Mouse (Mus musculus) hindbrain, postnatal 0 days (tissue): ENCODE measurements around the gene Gm2026. TPM values are rescaled to one million over a fixed set of nuclear protein-coding genes. Genes with fewer than 3 reads are reported as not detected.
"Not testable (repeated sequence)": the region's sequence is repeated elsewhere in the genome, so short reads cannot be mapped to it uniquely, and the experiment has no call there.

Experiments
- ATAC-seq: fragments of 200-750 bp; cut with Nextera tagmentation; 2 replicates; pipeline ENCODE4 v1.8.0; 2017; ENCODE audit warnings: mild to moderate bottlenecking, moderate TSS enrichment, moderate library complexity
- DNase-seq: peaks from one replicate; pipeline ENCODE4 v3.0.0-alpha.2; 2015; ENCODE audit warnings: low spot score
- H3K27ac ChIP-seq: fragments of 300-500 bp; sonication (generic); 2 replicates; pipeline ENCODE4 v1.5.1; 2014; ENCODE audit warnings: mild to moderate bottlenecking
- H3K27me3 ChIP-seq: fragments of 300-500 bp; sonication (generic); 2 replicates; pipeline ENCODE4 v1.6.1; 2014; ENCODE audit warnings: low read length, mixed read lengths; ENCODE audit not compliant: insufficient read depth
- H3K36me3 ChIP-seq: fragments of 300-500 bp; sonication (generic); 2 replicates; pipeline ENCODE4 v1.6.1; 2014; ENCODE audit warnings: low read length, mixed read lengths; ENCODE audit not compliant: insufficient read depth
- H3K4me1 ChIP-seq: fragments of 300-500 bp; sonication (generic); 2 replicates; pipeline ENCODE4 v1.6.1; 2014; ENCODE audit warnings: antibody characterized with exemption, low read length, mixed read lengths; ENCODE audit not compliant: insufficient read depth
- H3K4me2 ChIP-seq: fragments of 300-500 bp; sonication (generic); 2 replicates; pipeline ENCODE4 v1.6.1; 2014; ENCODE audit warnings: low read depth, mild to moderate bottlenecking, low read length, moderate library complexity, mixed read lengths
- H3K4me3 ChIP-seq: fragments of 300-500 bp; sonication (generic); 2 replicates; pipeline ENCODE4 v1.5.1; 2014; ENCODE audit warnings: low read length
- H3K9ac ChIP-seq: fragments of 300-500 bp; sonication (generic); replicated peaks from 2 replicates; pipeline ENCODE4 v1.6.1; 2014; ENCODE audit warnings: mild to moderate bottlenecking, low read length, moderate library complexity, mixed read lengths
- H3K9me3 ChIP-seq: fragments of 300-500 bp; sonication (generic); 2 replicates; pipeline ENCODE4 v1.6.1; 2016; ENCODE audit warnings: low read length, mixed read lengths
- WGBS: fragments of 180-500 bp; shearing (Covaris S2); extraction: QIAGEN DNeasy Blood & Tissue Kit; methylation state at CpG from one replicate; pipeline ENCODE4 v1.1.7; 2014; 5-methylcytosine and 5-hydroxymethylcytosine counted together
- polyA plus RNA-seq: library from polyadenylated mRNA; unstranded; fragments of >200 nt; fragmentation: Nextera tagmentation; extraction: Ambion mirVana; gene quantifications from 2 replicates; pipeline ENCODE4 v1.2.1, GENCODE M21; 2015
- total RNA-seq: library from RNA; depleted of rRNA; stranded (reverse); fragments of >200 nt; gene quantifications from 2 replicates; pipeline ENCODE4 v1.2.3, GENCODE M21; 2014; rRNA removed

The Gm2026 gene
- total RNA-seq (9.6 and 15.8 TPM in 2 replicates), polyA plus RNA-seq (19.7 and 22.8 TPM in 2 replicates)

GRCm38 (mm10) chr2:175965031-175965430, at the start of gene Gm2026:
Gm2026 (plus strand) TSS chr2:175965331.
- not testable (repeated sequence) for H3K9me3 ChIP-seq, H3K27me3 ChIP-seq, H3K9ac ChIP-seq, H3K27ac ChIP-seq, H3K36me3 ChIP-seq, H3K4me2 ChIP-seq, ATAC-seq, H3K4me3 ChIP-seq, DNase-seq, H3K4me1 ChIP-seq
- WGBS = no CpG with 5 or more reads among the region's 4 CpGs

- H3K9me3 ChIP-seq, H3K4me1 ChIP-seq, H3K27me3 ChIP-seq, H3K4me3 ChIP-seq, DNase-seq, ATAC-seq, H3K27ac ChIP-seq, H3K4me2 ChIP-seq, H3K36me3 ChIP-seq, H3K9ac ChIP-seq: not testable (repeated sequence)
- WGBS = no CpG with 5 or more reads among the region's 6 CpGs
Observed at GRCm38 (mm10) chr2:175931000-175931399, 34.1 kb upstream of the Gm2026 start, which contains the start of gene Zfp966. Zfp966 (minus strand) TSS chr2:175931100.

Other genes starting within 250 kb of the Gm2026 start
- gene Gm2007, start 223.8 kb upstream of the Gm2026 start, total RNA-seq = not detected in 2 replicates
- not detected in 2 replicates for gene Gm2007, start 223.8 kb upstream of the Gm2026 start, polyA plus RNA-seq
- gene Gm14288, start 164.2 kb upstream of the Gm2026 start, total RNA-seq = 1.4 and 4.8 TPM in 2 replicates
- 2.2 and 3.5 TPM in 2 replicates for gene Gm14288, start 164.2 kb upstream of the Gm2026 start, polyA plus RNA-seq
- gene Gm6710, start 96.1 kb upstream of the Gm2026 start, total RNA-seq = 11.0 and 12.7 TPM in 2 replicates
- gene Gm6710, start 96.1 kb upstream of the Gm2026 start, polyA plus RNA-seq = 33.0 and 37.6 TPM in 2 replicates
- gene Zfp966, start 34.2 kb upstream of the Gm2026 start, total RNA-seq = 1.7 and 5.5 TPM in 2 replicates
- 0.65 and 1.1 TPM in 2 replicates for gene Zfp966, start 34.2 kb upstream of the Gm2026 start, polyA plus RNA-seq
- 0.52 TPM in 1 of 2 replicates, not detected in the other for gene Gm2004, start 184.5 kb downstream of the Gm2026 start, total RNA-seq
- 0.30 and 0.83 TPM in 2 replicates for gene Gm2004, start 184.5 kb downstream of the Gm2026 start, polyA plus RNA-seq